Mouse (Mus musculus): Measurements from ENCODE around the gene Pfn4.

GRCm38 (mm10) chr12:4738031-4738576, 30.7 kb upstream of the Pfn4 start, which contains the start of gene Fam228a:
- TF ChIP-seq USF1 (IDR thresholded peaks at IDR 0.05; ENCODE audit: low read depth, low read length) = no peak
- no peak for TF ChIP-seq JUN (IDR thresholded peaks at IDR 0.05; ENCODE audit: insufficient read depth, low read depth, low read length)
- no peak for TF ChIP-seq CTCF (conservative IDR thresholded peaks at IDR 0.05 in 1 of 2, IDR thresholded peaks at IDR 0.05 in 1 of 2; ENCODE audit: low read depth in 2 of 2, low read length in 2 of 2)
- TF ChIP-seq ETS1 (conservative IDR thresholded peaks at IDR 0.05; ENCODE audit: low read depth, low read length) = no peak
- TF ChIP-seq MEF2A (IDR thresholded peaks at IDR 0.05; ENCODE audit: borderline replicate concordance, low read depth, low read length) = no peak
- TF ChIP-seq ZC3H11A (IDR thresholded peaks at IDR 0.05; ENCODE audit: low read depth, low read length) = no peak
- TF ChIP-seq MAX (IDR thresholded peaks at IDR 0.05; ENCODE audit: low read length) = no peak
- TF ChIP-seq RCOR1 (conservative IDR thresholded peaks at IDR 0.05; ENCODE audit: low read depth, low read length) = no peak
- no peak for TF ChIP-seq POLR2A (IDR thresholded peaks at IDR 0.05; ENCODE audit: low read depth, low read length)
- no peak for TF ChIP-seq ZMIZ1 (IDR thresholded peaks at IDR 0.05; ENCODE audit: low read depth, low read length)

Measured in CH12.LX (cell line).